Mouse (Mus musculus) CH12.LX (cell line): Measurements from ENCODE around the gene Dock3. TPM values are rescaled to one million over a fixed set of nuclear protein-coding genes. Genes with fewer than 3 reads are reported as not detected.

Experiments used
- DNase-seq: peaks from one replicate; pipeline ENCODE4 v3.0.0-alpha.2; 2013; ENCODE audit errors: extremely low read depth
- H3K27ac ChIP-seq: 2 replicates; pipeline ENCODE4 v1.5.1; 2012; ENCODE audit warnings: low read depth, mild to moderate bottlenecking, control low read depth, moderate library complexity; ENCODE audit not compliant: insufficient read depth
- H3K27me3 ChIP-seq: replicated peaks from 2 replicates; pipeline ENCODE3; 2012; ENCODE audit warnings: inconsistent platforms
- H3K36me3 ChIP-seq, 2 experiments: replicated peaks in 1 of 2; 2 replicates each; pipeline versions ENCODE3 to v1.6.1; 2012; ENCODE audit warnings: inconsistent platforms in 1 of 2, low read length in 1 of 2, mild to moderate bottlenecking in 1 of 2, mixed read lengths in 1 of 2, moderate library complexity in 1 of 2; ENCODE audit not compliant: control insufficient read depth in 1 of 2, insufficient read depth in 1 of 2
- H3K4me1 ChIP-seq, 2 experiments: 2 replicates each; pipeline ENCODE4 v1.6.1; 2012; ENCODE audit warnings: inconsistent platforms in 1 of 2, moderate library complexity in 1 of 2; ENCODE audit not compliant: insufficient read depth in 2 of 2, control insufficient read depth in 1 of 2
- H3K4me2 ChIP-seq: 2 replicates; pipeline ENCODE4 v1.6.1; 2012; ENCODE audit warnings: low read depth, mild to moderate bottlenecking, control low read depth; ENCODE audit not compliant: poor library complexity, insufficient read depth, severe bottlenecking
- H3K4me3 ChIP-seq, 3 experiments: fragments of 150-350 bp in 1 of 3; sonication (generic) in 1 of 3; replicated peaks in 1 of 3; 2 replicates each; pipeline versions ENCODE3 to v1.5.1; 2011 to 2012; ENCODE audit warnings: low read depth in 2 of 3, low read length in 2 of 3, mild to moderate bottlenecking in 2 of 3, moderate library complexity in 2 of 3, control low read depth in 1 of 3, improper control_type of control experiment in 1 of 3, inconsistent platforms in 1 of 3, mixed read lengths in 1 of 3; ENCODE audit not compliant: poor library complexity in 1 of 3
- H3K79me2 ChIP-seq: replicated peaks from 2 replicates; pipeline ENCODE4 v1.6.1; 2012; ENCODE audit warnings: mild to moderate bottlenecking, moderate library complexity; ENCODE audit not compliant: control insufficient read depth, poor library complexity, insufficient read depth, severe bottlenecking; ENCODE audit errors: extremely low read depth
- H3K9ac ChIP-seq: 2 replicates; pipeline ENCODE4 v1.6.1; 2012; ENCODE audit warnings: low read depth, mild to moderate bottlenecking, control low read depth, moderate library complexity; ENCODE audit not compliant: insufficient read depth
- H3K9me3 ChIP-seq: replicated peaks from 2 replicates; pipeline ENCODE3; 2012; ENCODE audit warnings: low read length, inconsistent platforms, mixed read lengths
- BHLHE40 ChIP-seq: IDR thresholded peaks from 2 replicates; pipeline ENCODE4 v1.6.1; 2011; ENCODE audit warnings: mild to moderate bottlenecking, low read depth, low read length, improper control_type of control experiment
- ELF1 ChIP-seq: IDR thresholded peaks from 2 replicates; pipeline ENCODE4 v1.6.1; 2014; ENCODE audit warnings: low read depth, mild to moderate bottlenecking, inconsistent platforms, low read length, improper control_type of control experiment
- GABPA ChIP-seq: IDR thresholded peaks from 2 replicates; pipeline ENCODE4 v1.6.1; 2012; ENCODE audit warnings: low read depth, low read length, improper control_type of control experiment, inconsistent platforms; ENCODE audit not compliant: insufficient replicate concordance
- HCFC1 ChIP-seq: IDR thresholded peaks from 2 replicates; pipeline ENCODE4 v1.6.1; 2012; ENCODE audit warnings: low read depth, mild to moderate bottlenecking, inconsistent platforms, low read length, improper control_type of control experiment
- IRF4 ChIP-seq: IDR thresholded peaks from 2 replicates; pipeline ENCODE4 v1.6.1; 2014; ENCODE audit warnings: low read depth, mild to moderate bottlenecking, inconsistent platforms, low read length, improper control_type of control experiment
- JUN ChIP-seq: IDR thresholded peaks from 2 replicates; pipeline ENCODE4 v1.6.1; 2011; ENCODE audit warnings: low read depth, mild to moderate bottlenecking, low read length, improper control_type of control experiment, moderate library complexity; ENCODE audit not compliant: insufficient read depth
- JUND ChIP-seq: conservative IDR thresholded peaks from 2 replicates; pipeline ENCODE4 v1.6.1; 2011; ENCODE audit warnings: low read depth, low read length, improper control_type of control experiment
- MYC ChIP-seq: IDR thresholded peaks from 2 replicates; pipeline ENCODE4 v1.6.1; 2011; ENCODE audit warnings: low read depth, mild to moderate bottlenecking, improper control_type of control experiment, low read length
- NRF1 ChIP-seq: IDR thresholded peaks from 2 replicates; pipeline ENCODE4 v1.6.1; 2014; ENCODE audit warnings: low read depth, mild to moderate bottlenecking, inconsistent platforms, low read length, improper control_type of control experiment, moderate library complexity
- PAX5 ChIP-seq: IDR thresholded peaks from 2 replicates; pipeline ENCODE4 v1.6.1; 2012; ENCODE audit warnings: low read length, inconsistent platforms, mixed read lengths
- POLR2A ChIP-seq: IDR thresholded peaks from 2 replicates; pipeline ENCODE4 v1.6.1; 2011; ENCODE audit warnings: low read depth, mild to moderate bottlenecking, improper control_type of control experiment, low read length
- POLR2AphosphoS2 ChIP-seq: IDR thresholded peaks from 2 replicates; pipeline ENCODE4 v1.6.1; 2011; ENCODE audit warnings: low read depth, low read length, improper control_type of control experiment
- RAD21 ChIP-seq: IDR thresholded peaks from 2 replicates; pipeline ENCODE4 v1.6.1; 2011; ENCODE audit warnings: low read depth, mild to moderate bottlenecking, low read length, improper control_type of control experiment, moderate library complexity
- RCOR1 ChIP-seq: conservative IDR thresholded peaks from 2 replicates; pipeline ENCODE4 v1.6.1; 2012; ENCODE audit warnings: low read depth, mild to moderate bottlenecking, inconsistent platforms, low read length, improper control_type of control experiment
- TBP ChIP-seq: conservative IDR thresholded peaks from 2 replicates; pipeline ENCODE4 v1.6.1; 2011; ENCODE audit warnings: low read depth, low read length, improper control_type of control experiment
- TCF12 ChIP-seq: IDR thresholded peaks from 2 replicates; pipeline ENCODE4 v1.6.1; 2014; ENCODE audit warnings: low read depth, mild to moderate bottlenecking, inconsistent platforms, low read length, improper control_type of control experiment
- UBTF ChIP-seq: IDR thresholded peaks from 2 replicates; pipeline ENCODE4 v1.6.1; 2012; ENCODE audit warnings: low read depth, mild to moderate bottlenecking, inconsistent platforms, low read length, improper control_type of control experiment, moderate library complexity
- USF1 ChIP-seq: IDR thresholded peaks from 2 replicates; pipeline ENCODE4 v1.6.1; 2014; ENCODE audit warnings: low read depth, mild to moderate bottlenecking, inconsistent platforms, low read length, improper control_type of control experiment
- ZKSCAN1 ChIP-seq: IDR thresholded peaks from 2 replicates; pipeline ENCODE4 v1.6.1; 2012; ENCODE audit warnings: low read depth, inconsistent platforms, low read length, improper control_type of control experiment, borderline replicate concordance
- dilution Hi-C: fragments of 300-500 bp; cut with MboI; formaldehyde crosslinking; loops from 2 replicates; pipeline ENCODE4 v1.14.3; 2020; ENCODE audit warnings: low sequenced_read_pairs; ENCODE audit not compliant: extremely low pct_unique_long_range_greater_than_20kb, extremely low pct_ligation_motif_present
- in situ Hi-C: fragments of 300-500 bp; cut with MboI; formaldehyde crosslinking; loops from 3 replicates; pipeline ENCODE4 v1.14.3; 2019; ENCODE audit warnings: low sequenced_read_pairs, low pct_ligation_motif_present, low pct_unique_long_range_greater_than_20kb, mixed read lengths
- polyA plus RNA-seq: library from polyadenylated mRNA; unstranded; fragments of >175 nt; gene quantifications from 2 replicates; pipeline ENCODE4 v1.2.1, GENCODE M21; 2012; ENCODE audit warnings: low read depth; ENCODE audit not compliant: insufficient read length
- total RNA-seq, 2 experiments: library from RNA; depleted of rRNA; stranded (reverse); fragments of 300-350 nt in 1 of 2; fragments of >200 nt in 1 of 2; gene quantifications; 2 replicates each; pipeline ENCODE4 v1.2.3; 2012 to 2014

Gene Dock3
- total and polyA plus RNA-seq, 3 experiments = 0.30 TPM; not detected in 2

- Histone ChIP-seq H3K27ac (no peak overlapping the region), H3K9ac (no peak overlapping the region), H3K4me1 (peaks cover 4 to 22% of the 10 kb centered on the region in 2 experiments; a peak in 2 of 4 replicates), H3K27me3 (no peaks in the 10 kb centered on the region), H3K4me2 (no peak overlapping the region), H3K9me3 (no peaks in the 10 kb centered on the region), H3K36me3 (peaks cover 0 to 63% of the 10 kb centered on the region in 2 experiments), H3K79me2 (no peaks in the 10 kb centered on the region), H3K4me3 (no peak overlapping the region)
- dilution Hi-C loops = no loop called here
- no peak for TF ChIP-seq NRF1
- TF ChIP-seq BHLHE40 = peak; percentile 57; the same call in 1 of the 2 replicates
- no peak for TF ChIP-seq UBTF
- no peak for DNase-seq
- in situ Hi-C loops = no loop called here
Observed at GRCm38 (mm10) chr9:107273184-107273583, 41.5 kb upstream of the Dock3 start.

- peaks cover 0 to 56% of the 10 kb centered on the region in 2 experiments for H3K36me3 ChIP-seq
- H3K79me2 ChIP-seq = no peaks in the 10 kb centered on the region
- H3K27me3 ChIP-seq = no peaks in the 10 kb centered on the region
- no peak for TF ChIP-seq RCOR1
- TF ChIP-seq POLR2A = no peak
- no peak for TF ChIP-seq RAD21
- no peak for TF ChIP-seq POLR2AphosphoS2
- no peak for TF ChIP-seq USF1
- TF ChIP-seq ELF1 = no peak
- no peak for TF ChIP-seq ZKSCAN1
- TF ChIP-seq JUN = no peak
- no peak for TF ChIP-seq TCF12
- no peak for TF ChIP-seq JUND
- TF ChIP-seq MYC = no peak
- no peak for TF ChIP-seq PAX5
- TF ChIP-seq HCFC1 = no peak
- no peak for TF ChIP-seq IRF4
- TF ChIP-seq GABPA = no peak
- no peak for TF ChIP-seq BHLHE40
- no peak for TF ChIP-seq TBP
- peaks cover 4 to 25% of the 10 kb centered on the region in 2 experiments; a peak in 2 of 4 replicates for H3K4me1 ChIP-seq
- no peak overlapping the region for H3K4me3 ChIP-seq
- no peak overlapping the region for H3K27ac ChIP-seq
- DNase-seq = no peak
- no peak overlapping the region for H3K4me2 ChIP-seq
- no peaks in the 10 kb centered on the region for H3K9me3 ChIP-seq
- in situ Hi-C loops = no loop called here
- dilution Hi-C loops = no loop called here
- H3K9ac ChIP-seq = no peak overlapping the region
Observed at GRCm38 (mm10) chr9:107272284-107272683, 40.6 kb upstream of the Dock3 start.
